Mouse (Mus musculus) lung, adult 2 months (tissue): ENCODE data around the gene Cnga3.

Experiments used
- CTCF ChIP-seq: fragments of 200-500 bp; IDR thresholded peaks from 2 replicates; pipeline ENCODE4 v1.5.1; 2011; ENCODE audit warnings: mild to moderate bottlenecking, low read length, control low read depth; ENCODE audit not compliant: insufficient read depth
- POLR2A ChIP-seq: fragments of 200-500 bp; IDR thresholded peaks from 2 replicates; pipeline ENCODE4 v1.6.1; 2011; ENCODE audit warnings: low read depth, mild to moderate bottlenecking, control low read depth, low read length, borderline replicate concordance; ENCODE audit errors: extremely low read depth

DNA sequence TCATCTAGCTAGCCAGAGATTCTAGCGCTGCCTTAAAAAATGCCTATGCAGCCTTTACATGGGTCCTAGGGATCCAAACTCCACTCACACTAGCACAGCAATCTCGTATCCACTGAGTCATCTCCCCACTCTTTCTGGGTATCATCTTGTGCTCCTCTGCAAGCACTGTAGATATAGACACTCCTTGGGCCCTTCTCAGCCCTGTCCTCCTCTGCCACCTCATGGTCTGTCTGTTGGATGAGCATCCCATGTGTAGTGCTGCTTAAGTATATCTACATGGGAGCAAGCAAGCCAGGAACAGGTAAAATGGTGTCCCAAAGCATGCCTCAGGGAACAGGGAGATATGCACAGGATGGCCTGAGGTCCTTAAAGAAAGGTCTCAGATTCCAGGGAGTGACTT lies 36.4 kb upstream of the Cnga3 start:
- TF ChIP-seq POLR2A, result no peak
- TF ChIP-seq CTCF, result no peak
